Mouse (Mus musculus) kidney, adult 9 months (tissue): ENCODE results near the gene Ppard.
A peak's percentile ranks its signal among the peaks of the same experiment; 100 is the strongest.
"Not testable (repeated sequence)": the region's sequence is repeated elsewhere in the genome, so short reads cannot be mapped to it uniquely, and the experiment has no call there.

Experiments
- DNase-seq: peaks from one replicate; pipeline ENCODE4 v3.0.0; 2022

The Ppard gene

DNA sequence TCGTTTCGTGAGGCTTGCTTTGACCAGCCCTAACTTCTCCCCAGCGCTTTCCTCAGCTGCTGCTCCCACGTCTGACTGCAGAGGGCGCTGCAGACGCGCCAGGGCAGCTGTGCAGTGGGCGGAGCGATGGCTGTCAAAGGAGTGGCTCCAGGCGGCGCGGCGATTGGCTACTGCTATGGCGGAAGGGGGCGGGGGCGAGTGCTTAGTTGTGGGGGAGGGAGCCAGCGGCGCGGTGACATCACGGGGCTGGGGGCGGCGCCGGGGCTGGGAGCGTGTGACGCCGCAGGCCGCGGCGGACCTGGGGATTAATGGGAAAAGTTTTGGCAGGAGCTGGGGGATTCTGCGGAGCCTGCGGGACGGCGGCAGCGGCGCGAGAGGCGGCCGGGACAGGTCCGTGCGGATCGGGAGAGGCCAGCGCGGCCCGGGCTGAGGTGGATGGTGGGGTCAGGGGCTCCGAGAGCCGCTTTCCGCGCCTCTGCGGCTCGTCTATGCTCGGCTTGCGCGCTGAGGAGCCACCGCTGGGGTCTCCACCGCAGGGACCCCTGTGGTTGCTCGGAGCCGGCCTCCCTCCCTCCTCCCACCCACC lies at the start of gene Ppard:
Ppard (plus strand) TSS at position 226 of the 586 bp plus-strand sequence.
- DNase-seq: peak; percentile 98

DNA sequence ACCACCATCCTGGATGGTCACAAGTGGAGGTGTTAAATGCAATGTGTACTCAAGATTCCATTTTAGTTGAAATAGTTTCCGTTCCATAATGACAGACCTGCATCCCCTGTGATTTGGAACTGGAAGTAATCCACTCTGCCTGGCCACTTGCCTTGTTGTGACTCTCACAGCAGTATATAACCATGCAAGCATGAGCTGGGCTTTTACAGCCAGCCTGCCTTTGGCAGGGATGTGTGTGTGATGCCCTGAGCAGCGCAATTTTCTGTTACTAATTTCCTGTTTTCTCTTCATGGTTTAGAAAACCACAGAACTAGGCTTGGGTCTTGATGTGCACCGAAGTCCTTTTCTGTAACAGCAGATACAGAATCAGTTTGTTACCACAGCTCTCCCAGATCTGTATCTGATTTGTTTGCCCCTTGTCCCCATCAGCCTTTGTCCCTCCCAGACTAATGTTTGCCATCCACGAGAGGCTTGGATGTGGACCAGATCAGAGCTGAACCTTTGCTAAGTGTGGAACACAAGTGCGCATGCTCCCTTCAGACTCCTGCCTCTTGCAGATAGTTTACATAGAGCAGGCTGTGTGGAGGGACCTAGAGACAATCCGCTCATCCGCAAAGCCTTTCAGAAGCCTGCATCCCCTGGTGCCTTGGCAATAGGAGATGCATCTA lies 47.4 kb upstream of the Ppard start:
- DNase-seq: no peak

DNA sequence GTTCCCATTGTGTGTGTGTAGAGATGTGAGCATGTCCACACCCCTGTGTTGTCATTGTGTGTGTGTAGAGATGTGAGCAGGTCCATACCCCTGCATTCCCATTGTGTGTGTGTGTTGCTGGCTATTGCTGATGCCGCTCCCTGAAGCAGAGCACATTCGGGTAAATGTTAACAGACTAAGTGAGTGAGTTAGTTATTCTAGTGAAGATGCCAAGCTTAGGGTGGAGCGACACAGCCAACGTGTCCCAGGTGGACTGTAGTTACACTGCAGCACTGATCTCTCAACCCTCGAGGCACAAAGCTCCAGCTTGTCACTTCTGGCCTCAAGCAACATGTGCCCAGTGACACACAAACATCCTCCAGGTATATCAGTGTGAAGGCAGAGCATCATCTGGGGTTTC lies 44.2 kb upstream of the Ppard start:
- DNase-seq: peak; percentile 63

DNA sequence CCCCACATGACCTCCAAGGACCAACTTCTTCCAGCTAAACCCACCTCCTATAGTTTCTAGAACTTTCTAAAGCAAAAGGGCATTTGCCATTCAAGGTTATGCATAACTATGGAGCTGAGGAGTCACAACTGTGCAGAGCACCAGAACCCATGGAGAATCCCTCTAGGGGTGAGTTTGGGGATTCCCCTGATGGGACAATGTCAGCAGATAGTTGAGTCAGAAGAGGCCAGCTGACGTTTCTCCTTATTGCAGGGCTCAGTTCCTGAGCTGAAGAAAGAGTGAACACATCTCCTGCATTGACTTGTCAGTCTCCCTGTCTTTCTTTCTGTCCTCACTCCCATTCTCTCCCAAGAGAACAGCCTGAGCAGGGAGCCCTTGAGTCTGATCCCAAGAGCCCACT lies 39.7 kb upstream of the Ppard start:
- DNase-seq: no peak

DNA sequence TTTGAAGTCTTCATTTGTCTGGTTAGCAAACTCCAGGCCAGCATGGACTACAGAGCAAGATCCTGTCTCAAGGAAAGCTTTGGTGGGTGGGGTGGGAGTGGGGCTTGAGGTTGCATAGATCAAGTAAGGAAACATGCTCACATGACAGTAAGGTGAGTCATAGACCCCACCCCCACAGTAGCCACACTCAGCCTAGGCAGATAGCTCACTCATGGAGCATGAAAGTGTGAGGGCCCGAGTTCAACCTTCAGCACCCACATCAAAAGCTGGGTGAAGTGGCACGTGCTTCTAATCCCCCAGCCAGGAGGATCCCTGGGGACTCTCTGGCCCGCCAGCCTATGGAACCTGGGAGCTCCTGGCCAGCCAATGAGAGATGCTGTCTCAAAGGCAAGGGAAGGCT lies 38.9 kb upstream of the Ppard start:
- no peak for DNase-seq

DNA sequence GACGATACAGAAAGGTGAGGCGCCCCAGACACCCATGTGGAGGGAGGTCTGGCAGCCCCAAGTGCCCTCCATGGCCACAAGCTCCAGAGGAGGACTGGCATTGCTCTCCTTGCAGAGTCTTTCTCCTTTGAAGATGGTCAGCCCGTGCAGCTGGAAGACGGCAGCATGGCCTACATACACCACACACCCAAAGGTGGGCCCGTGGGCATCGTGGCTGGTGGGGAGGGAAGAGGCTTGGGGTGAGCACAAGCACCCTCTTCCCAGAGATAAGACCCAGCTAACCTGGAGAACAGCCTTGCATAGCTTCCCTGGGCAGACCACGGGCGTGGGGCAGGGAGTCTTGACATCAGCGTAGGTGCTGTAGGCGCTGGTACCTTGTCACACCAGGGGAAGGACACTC lies 37.5 kb upstream of the Ppard start:
- no peak for DNase-seq

DNA sequence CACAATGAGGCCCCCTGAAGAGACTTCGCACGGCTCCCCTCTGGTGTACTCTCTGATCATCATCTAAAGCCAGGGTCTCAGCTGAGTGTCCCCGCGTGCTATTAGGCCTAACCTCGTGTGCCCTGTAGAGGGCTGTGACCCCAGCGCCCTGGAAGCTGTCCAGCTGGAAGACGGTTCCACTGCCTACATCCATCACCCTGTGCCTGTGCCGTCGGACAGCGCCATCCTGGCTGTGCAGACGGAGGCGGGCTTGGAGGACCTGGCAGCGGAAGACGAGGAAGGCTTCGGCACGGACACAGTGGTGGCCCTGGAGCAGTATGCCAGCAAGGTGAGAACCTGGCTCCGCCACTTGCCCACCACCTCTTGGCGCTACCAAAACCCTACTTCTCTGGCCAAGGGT lies 34.9 kb upstream of the Ppard start:
- no peak for DNase-seq

DNA sequence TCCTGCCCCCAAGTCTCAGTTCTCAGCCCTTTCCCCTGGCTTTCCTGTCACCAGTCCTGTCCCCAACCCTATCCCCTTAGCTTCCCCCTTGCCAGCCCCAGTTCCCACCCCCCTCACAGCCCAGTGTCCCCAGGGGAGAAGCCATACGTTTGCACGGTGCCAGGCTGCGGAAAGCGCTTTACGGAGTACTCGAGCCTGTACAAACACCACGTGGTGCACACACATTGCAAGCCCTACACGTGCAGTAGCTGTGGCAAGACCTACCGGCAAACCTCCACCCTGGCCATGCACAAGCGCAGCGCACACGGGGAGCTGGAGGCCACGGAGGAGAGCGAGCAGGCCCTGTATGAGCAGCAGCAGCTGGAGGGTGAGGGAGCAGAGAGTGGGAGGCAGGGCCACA lies 30.5 kb upstream of the Ppard start:
- no peak for DNase-seq

DNA sequence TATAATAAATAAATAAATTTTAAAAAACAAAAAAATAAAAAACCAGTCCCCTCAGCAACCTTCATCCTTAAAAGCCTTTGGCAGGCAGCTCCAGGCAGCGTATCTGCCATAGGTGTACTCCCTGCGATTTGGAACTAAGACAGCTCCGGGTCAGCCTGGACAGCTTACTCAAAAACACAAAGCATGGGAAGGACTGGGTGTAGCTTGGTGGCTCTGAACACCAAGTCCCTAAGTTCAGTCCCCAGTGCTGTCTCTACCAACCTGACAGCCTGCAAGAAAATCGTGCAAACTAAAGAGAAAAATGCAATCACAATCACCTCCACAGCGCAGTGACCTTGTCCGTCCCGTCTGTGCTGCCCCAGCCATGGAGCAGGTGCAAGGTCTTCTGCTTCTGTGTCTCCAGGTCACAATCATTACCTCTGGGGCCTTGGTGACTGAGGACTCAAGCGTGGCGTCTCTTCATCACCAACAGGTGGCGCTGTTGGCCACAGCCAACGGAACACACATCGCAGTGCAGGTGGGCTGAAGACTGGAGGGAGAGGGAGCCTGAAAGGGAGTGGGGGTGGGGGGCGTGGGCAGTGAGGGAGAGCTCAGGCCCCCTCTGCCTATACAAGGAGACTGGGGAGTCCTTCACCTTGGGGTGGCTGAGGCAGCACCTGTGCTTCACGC lies 28.3 kb upstream of the Ppard start:
- DNase-seq: peak; percentile 40

DNA sequence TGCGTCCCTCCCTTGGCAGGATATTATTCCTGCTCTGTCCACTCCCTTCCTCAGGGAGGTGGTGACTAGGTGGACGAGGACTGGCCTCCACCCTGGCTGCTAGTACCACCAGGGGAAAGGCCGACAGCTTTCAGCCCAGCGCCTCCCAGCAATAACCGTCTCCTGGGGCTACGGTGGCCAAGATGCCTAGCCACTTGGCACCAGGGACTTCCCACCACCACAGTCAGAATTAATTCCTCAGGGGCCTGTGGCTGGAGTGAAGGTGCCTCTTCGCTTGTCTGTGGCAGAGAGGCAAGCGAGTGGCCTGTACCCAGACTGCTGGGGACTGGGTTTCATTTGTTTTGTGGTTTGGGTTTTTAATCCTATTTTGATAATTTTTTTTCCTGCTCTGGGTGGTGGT lies 27.1 kb upstream of the Ppard start:
- no peak for DNase-seq

DNA sequence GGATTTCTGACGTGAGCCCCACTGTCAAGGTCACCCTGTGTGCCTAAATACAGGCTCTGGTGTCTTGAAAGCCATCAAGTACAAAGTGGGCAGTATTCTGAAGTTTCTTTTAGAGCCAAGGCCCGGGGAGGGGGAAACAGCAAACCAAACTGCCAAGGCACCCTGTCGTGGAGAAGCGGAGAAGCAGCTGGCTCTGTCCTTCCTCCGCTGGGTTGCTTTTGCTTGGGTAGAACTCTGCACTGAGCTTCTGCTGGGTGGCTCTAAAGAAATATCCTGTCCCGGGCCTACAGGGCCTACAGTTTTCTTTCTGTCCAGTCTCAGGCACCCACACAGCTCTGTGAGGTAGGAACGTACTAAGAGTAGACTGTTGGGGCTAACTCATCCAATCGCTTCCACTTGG lies 25.4 kb upstream of the Ppard start:
- DNase-seq: no peak

DNA sequence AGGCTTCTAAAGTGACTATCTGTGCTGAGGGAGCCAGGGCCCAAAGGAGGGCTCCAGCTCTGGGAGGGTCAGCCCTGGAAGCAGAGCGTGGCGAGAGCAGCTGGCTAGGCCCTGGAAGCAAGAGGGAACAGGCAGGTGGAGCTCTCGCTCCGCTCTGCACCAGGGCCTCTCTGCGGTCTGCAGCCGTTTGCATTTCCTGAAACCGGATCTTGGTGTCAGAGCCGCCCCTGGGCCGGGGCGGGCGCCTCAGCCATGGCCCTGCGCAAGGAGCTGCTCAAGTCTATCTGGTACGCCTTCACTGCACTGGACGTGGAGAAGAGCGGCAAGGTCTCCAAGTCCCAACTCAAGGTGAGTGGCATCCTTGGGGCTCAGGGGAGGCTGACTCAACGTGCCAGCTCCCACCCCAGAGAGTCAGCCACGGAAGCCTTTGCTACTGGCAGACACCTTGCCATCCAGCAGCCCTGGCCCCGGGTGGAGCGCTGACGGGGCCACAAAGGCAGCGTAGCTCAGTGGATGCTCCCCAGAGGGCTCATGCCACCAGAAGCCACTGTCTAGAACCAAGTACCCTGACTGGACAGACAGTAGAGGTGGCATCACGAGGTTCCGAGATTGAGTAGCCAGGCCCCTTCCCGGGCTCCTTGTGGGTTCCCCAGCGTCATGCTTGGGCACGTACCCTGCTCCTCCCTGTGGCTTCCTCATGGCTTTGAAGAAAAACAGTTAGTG lies 24.7 kb upstream of the Ppard start, which contains the start of gene Def6:
Def6 (plus strand) TSS at position 188 of the 723 bp plus-strand sequence.
- DNase-seq: peak; percentile 75

DNA sequence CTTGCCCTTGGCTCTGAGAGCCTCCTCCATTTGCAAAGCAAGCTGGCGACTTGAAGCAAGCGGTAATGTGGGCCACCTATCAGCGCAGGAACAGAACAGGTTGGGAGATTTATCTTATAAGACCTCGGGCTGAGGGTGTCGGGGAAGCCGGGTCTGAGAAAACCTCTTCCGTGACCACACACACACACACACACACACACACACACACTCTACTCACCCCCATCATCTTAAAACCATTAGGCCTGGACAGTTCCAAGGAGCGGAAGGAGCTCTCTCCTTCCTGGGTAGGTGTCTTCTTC lies 24.2 kb upstream of the Ppard start:
- DNase-seq: no peak

DNA sequence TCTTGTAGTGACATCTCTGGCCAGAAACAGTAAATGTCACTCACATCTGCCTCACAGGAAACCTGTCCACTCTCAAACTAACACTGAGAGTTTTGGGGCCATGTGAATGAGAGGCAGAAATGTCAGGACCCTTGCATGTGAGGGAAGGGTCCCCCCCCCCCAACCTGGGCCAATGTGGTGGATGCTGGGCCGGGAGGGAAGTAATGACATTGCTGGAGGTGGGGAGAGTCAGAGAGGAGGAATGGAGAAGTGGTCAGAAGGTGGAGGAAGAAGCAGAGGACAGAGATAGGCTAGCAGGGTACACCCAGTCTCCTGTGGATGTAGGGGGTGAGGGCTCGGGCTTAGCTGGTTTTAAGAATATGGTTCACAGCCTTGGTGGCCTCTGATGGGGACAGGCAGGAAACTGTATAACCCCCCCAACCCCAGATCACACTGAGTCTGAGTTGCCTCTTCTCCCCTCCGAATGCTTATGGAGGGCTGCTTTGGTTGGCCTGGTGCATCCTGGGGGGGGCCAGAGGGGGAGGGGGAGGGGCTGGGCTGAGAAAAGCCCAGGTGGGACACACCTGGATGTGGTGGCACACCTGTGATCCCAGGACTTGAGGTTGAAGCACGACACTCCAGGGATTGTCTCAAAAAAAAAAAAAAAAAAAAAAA lies 22.9 kb upstream of the Ppard start:
- no peak for DNase-seq

DNA sequence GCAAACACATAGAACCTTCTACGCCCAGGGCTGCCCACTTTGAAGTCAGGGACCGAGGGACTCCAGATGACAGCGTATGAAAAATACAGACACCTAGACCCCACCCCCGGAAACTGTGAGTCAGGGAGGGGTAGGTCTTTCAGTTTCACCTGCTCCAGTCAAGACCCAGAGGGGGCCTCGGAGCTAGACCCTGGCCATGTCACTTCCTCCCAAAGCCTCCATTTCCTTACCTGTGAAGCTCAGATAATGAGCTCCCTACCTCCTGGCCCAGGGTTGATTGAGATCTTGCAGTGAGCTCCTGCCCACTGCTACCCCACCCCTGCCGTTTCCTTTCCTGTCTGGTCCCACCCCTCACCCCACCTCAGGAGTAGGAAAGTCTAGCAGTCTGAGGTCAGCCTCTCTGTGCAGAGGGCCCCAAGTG lies 20.6 kb upstream of the Ppard start:
- DNase-seq: no peak

DNA sequence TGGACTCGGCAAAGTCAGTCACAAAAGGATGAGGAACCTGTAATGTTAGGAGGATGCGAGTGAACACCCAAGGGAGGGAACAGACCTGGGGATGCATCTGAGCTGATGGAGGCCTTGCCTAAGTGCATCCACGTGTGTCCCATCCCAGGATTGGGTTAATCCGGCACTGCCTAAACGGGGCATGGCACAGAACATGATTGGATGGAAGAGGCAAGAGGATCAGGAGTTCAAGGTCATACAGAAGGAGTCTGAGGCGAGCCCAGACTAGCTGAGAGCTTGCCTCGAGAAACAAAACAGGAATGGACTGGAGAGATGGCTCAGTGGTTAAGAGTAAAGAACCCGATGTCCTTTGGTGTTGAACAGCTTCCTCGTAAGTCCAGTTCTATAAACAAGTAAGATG lies 20.1 kb upstream of the Ppard start:
- DNase-seq: no peak

DNA sequence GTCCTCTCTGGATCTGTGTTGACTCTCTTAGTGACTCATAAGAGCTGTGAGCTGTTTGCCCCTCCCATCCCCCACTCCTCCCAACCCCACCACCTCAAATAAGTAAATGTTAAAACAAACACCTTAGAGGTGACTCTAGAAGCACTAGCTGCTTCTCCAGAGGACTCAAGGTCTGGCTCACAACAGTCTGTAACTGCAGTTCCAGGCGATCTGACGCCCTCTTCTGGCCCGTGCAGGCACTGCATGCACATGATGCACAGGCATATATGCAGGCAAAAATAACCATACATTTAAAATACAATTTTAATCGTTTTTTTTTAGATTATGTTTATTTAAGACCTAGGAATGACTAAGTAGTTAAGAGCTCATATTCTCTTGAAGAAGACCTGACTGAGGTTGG lies 19.3 kb upstream of the Ppard start:
- no peak for DNase-seq

DNA sequence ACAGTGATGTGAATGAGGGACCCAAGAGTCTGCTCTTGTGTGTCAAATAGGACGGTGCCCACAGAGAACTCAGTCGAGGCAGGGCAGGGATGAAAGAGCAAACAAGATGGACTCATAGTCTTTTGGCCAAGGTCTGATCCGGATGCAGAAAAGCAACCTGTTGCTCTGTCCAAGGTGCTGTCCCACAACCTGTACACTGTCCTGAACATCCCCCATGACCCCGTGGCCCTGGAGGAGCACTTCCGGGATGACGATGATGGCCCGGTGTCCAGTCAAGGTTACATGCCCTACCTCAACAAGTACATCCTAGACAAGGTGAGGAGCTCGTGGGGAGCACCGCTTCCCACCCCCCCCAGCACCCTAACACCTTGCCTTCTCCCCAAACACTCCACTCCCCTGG lies 15.7 kb upstream of the Ppard start:
- DNase-seq: no peak

DNA sequence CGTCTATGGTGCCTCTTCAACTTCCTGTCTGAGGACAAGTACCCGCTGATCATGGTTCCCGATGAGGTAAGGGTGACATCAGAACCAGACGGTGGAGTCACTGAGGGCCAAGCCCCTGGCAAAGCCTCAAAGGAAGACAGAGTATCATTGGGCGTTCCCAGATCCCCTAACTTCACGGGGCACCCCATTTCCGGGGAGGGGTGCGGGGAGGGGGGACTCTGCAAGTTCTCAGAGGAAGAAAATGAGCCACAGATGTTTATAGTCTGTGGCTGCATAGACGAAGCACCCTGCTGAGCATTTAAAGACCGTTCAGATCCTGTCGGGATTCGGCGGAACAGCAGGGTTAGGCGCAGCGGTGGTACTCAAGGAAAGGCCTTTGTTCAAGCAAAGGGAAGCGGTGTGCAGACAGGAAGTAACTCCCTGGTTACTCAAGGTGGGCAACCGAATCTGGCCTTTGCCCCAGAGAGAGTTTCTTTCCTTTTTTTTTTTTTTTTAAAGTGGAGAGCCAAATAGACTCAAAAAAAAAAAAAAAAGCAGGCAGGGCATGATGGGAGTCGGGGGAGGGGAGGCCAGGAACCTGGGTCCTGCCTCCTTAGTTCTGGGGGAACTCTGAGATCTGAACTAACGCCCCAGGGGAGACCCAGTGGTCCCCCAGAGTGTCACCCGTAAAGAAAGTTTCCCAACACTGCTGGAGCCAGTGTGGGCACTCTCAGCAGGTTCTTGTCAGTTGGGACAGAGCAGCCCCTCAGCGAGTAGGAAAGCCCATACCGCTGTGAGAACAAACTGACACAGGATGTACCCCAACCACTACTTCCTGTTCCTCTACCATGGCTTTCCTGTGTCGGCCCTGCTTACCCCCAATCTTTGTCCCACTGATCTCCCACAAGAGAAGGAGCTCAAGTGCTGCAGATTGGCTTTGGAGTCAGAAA lies 14.5 kb upstream of the Ppard start:
- no peak for DNase-seq

DNA sequence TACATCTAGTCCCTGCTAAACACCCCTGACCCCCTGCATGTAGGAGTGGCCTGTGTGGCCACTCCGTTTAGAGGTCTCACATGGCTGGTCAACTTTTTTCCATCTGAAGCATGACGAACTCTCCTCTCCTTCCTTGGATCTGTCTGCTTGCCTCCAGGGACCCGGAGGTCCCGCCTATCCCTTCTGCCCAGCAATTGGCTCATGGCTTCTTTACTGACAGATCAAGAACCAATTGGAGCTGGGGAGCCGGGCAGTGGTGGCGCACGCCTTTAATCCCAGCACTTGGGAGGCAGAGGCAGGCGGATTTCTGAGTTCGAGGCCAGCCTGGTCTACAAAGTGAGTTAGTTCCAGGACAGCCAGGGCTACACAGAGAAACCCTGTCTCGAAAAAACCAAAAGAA lies 10.0 kb upstream of the Ppard start:
- not testable (repeated sequence) for DNase-seq

DNA sequence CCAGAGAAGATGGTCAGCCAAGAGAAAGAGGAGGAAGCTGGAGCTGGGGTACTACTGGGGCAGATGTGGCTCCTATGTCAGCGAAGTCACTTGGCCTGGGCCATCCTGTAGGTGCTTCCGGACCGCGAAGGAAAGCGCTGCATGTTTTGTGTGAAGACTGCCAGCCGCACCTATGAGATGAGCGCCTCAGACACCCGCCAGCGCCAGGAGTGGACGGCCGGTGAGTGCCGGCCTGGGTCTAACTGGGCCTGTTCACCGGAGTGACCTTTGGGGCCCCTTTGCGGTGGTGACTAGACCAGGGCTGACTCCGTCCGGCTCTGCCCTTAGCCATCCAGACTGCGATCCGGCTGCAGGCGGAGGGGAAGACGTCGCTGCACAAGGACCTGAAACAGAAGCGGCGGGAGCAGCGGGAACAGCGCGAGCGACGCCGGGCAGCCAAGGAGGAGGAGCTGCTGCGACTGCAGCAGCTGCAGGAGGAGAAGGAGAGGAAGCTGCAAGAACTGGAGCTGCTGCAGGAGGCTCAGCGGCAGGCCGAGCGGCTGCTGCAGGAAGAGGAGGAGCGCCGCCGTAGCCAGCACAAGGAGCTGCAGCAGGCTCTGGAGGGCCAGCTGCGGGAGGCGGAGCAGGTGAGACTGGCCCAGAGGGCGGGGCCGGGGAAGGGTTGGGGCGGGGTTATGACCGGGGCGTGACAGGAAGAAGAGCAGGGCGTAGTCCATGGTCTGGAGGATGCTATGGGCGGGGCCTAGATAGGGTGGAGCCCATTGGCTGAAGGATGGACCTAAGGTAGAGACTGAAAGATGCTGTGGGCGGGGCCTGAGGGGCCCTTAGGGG lies 8.7 kb upstream of the Ppard start:
- peak; percentile 96 for DNase-seq
